ENCODE assay signal across 8 mouse cellular contexts in the genomic region with DNA sequence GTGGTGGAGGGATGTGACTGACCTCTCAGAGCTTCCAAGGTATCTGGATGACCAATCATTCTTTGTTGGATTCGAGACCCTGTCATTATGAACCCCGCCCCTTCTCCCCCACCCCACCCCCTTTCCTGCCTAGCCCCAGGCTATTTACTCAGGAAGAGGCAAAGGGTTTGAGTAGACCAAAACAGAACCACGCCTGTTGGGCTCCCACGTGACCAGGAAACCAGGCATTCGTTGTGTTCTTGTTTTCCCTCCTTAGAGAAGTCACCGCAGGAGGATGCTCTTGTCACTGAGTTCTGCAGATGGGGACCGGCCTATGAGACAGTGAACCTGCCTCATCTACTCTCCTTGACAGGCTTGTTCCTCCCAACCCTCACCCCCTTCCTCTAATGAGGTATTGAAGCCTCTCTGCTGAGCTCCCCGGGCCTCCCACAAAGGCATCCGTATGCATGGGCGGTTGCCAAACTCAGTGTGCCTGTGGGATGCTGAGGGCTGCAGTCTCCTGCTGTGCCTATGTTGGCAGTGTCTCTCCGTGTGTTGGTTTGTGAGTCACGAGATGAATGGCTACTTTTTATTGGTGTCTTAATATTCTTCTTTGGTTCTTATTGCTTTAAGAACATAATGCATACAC. TPM values are rescaled to one million over a fixed set of nuclear protein-coding genes. Genes with fewer than 3 reads are reported as not detected.
DNase-seq lines count a peak whose midpoint lies in the region; ATAC-seq and TF ChIP-seq lines count a peak whose summit lies in the region.

No protein-coding gene starts in this region.

- peak; percentile 71 for DNase-seq in heart, adult 11 months
- DNase-seq in heart, adult 2 months, result no peak
- DNase-seq in forebrain, embryonic 11.5 days (ENCODE audit: low spot score), result peak; percentile 56
- DNase-seq in layer of hippocampus, adult 9-10 months (ENCODE audit: low spot score), result peak; percentile 48
- no peak for DNase-seq in natural killer cell, adult 2 months (ENCODE audit: low spot score in 2 of 2)
- no peak for DNase-seq in cerebellum, adult 9-11 months

- no peak for TF ChIP-seq EP300 in heart, adult 2 months (IDR thresholded peaks at IDR 0.05; ENCODE audit: insufficient read depth, low read depth, low read length)

- ATAC-seq in forebrain, embryonic 11.5 days (replicated peaks; ENCODE audit: low FRiP score), result peak; percentile 69
- 0 out of 2 replicates have a peak, but pooled peaks have one; percentile 18 for ATAC-seq in neural tube, embryonic 15.5 days (ENCODE audit: low FRiP score)
- ATAC-seq in liver, embryonic 12.5 days, result no peak

- H3K27me3 ChIP-seq in heart, adult 2 months (ENCODE audit: control insufficient read depth, insufficient read depth, low read length), result 0 out of 2 replicates have a peak, but pooled peaks cover 2% of the 10 kb centered on the region
- no peaks in the 10 kb centered on the region for H3K27me3 ChIP-seq in forebrain, embryonic 11.5 days (ENCODE audit: control insufficient read depth, insufficient read depth, low read length)
- H3K27me3 ChIP-seq in neural tube, embryonic 15.5 days (replicated peaks), result no peaks in the 10 kb centered on the region
- H3K27me3 ChIP-seq in liver, embryonic 12.5 days (replicated peaks), result peaks cover 11% of the 10 kb centered on the region

- 32% methylated on average over 12 of the region's 12 CpGs for WGBS in heart, adult 2 months
- WGBS in forebrain, embryonic 11.5 days, result 11% methylated on average over 12 of the region's 12 CpGs
- 9% methylated on average over 12 of the region's 12 CpGs for WGBS in neural tube, embryonic 15.5 days
- 17% methylated on average over 12 of the region's 12 CpGs for WGBS in liver, embryonic 12.5 days (ENCODE audit: insufficient replicate concordance)

- H3K36me3 ChIP-seq in heart, adult 2 months (ENCODE audit: control insufficient read depth, insufficient read depth, low read length), result no peaks in the 10 kb centered on the region
- no peaks in the 10 kb centered on the region for H3K36me3 ChIP-seq in forebrain, embryonic 11.5 days (ENCODE audit: control insufficient read depth, insufficient read depth, low read length)
- no peaks in the 10 kb centered on the region for H3K36me3 ChIP-seq in neural tube, embryonic 15.5 days
- H3K36me3 ChIP-seq in liver, embryonic 12.5 days, result no peaks in the 10 kb centered on the region

- TF ChIP-seq POLR2A in heart, adult 2 months (IDR thresholded peaks at IDR 0.05; ENCODE audit: insufficient read depth, low read depth, low read length), result no peak

- no peak overlapping the region for H3K4me3 ChIP-seq in heart, adult 2 months
- no peak overlapping the region for H3K4me3 ChIP-seq in forebrain, embryonic 11.5 days (ENCODE audit: low read depth, low read length)
- no peak overlapping the region for H3K4me3 ChIP-seq in neural tube, embryonic 15.5 days (replicated peaks)
- H3K4me3 ChIP-seq in liver, embryonic 12.5 days, result no peak overlapping the region

- H3K9me3 ChIP-seq in forebrain, embryonic 11.5 days (ENCODE audit: control insufficient read depth, low read length), result no peaks in the 10 kb centered on the region
- H3K9me3 ChIP-seq in neural tube, embryonic 15.5 days (replicated peaks), result no peaks in the 10 kb centered on the region
- no peaks in the 10 kb centered on the region for H3K9me3 ChIP-seq in liver, embryonic 12.5 days (replicated peaks)

- no peaks in the 10 kb centered on the region for H3K79me2 ChIP-seq in heart, adult 2 months (replicated peaks; ENCODE audit: control insufficient read depth, insufficient read depth, low read length)

- intact Hi-C loops in heart, adult 2 months (cut with DNase I), result loop anchor here (2.0 to 10.0 kb wide), 4 partner anchors 54 to 668 kb away; no protein-coding TSS in a partner anchor

- no peak overlapping the region for H3K4me2 ChIP-seq in forebrain, embryonic 11.5 days (ENCODE audit: low read depth, low read length, severe bottlenecking)
- H3K4me2 ChIP-seq in neural tube, embryonic 15.5 days, result no peak overlapping the region
- H3K4me2 ChIP-seq in liver, embryonic 12.5 days, result no peak overlapping the region

- TF ChIP-seq CTCF in heart, adult 2 months (IDR thresholded peaks at IDR 0.05), result no peak

- no peak overlapping the region for H3K9ac ChIP-seq in heart, adult 2 months (ENCODE audit: low read depth, low read length)
- no peak overlapping the region for H3K9ac ChIP-seq in forebrain, embryonic 11.5 days (ENCODE audit: low read length)
- H3K9ac ChIP-seq in neural tube, embryonic 15.5 days (replicated peaks), result no peak overlapping the region
- H3K9ac ChIP-seq in liver, embryonic 12.5 days, result no peak overlapping the region

- no peaks in the 10 kb centered on the region; the same call in 1 of the 2 replicates for H3K4me1 ChIP-seq in heart, adult 2 months (ENCODE audit: control insufficient read depth, insufficient read depth, low read length)
- H3K4me1 ChIP-seq in forebrain, embryonic 11.5 days (replicated peaks; ENCODE audit: control insufficient read depth, insufficient read depth, low read length), result peaks cover 5% of the 10 kb centered on the region; the same call in 1 of the 2 replicates
- H3K4me1 ChIP-seq in neural tube, embryonic 15.5 days, result peaks cover 8% of the 10 kb centered on the region; the same call in 1 of the 2 replicates
- H3K4me1 ChIP-seq in liver, embryonic 12.5 days, result peaks cover 8% of the 10 kb centered on the region

- no peak overlapping the region for H3K27ac ChIP-seq in heart, adult 2 months
- no peak overlapping the region for H3K27ac ChIP-seq in forebrain, embryonic 11.5 days (ENCODE audit: low read depth, low read length)
- no peak overlapping the region for H3K27ac ChIP-seq in neural tube, embryonic 15.5 days (replicated peaks)
- H3K27ac ChIP-seq in liver, embryonic 12.5 days, result no peak overlapping the region

RNA-seq across cellular contexts. Expression of gene Cks2, which starts 28.5 kb away (rescaled TPM):
- total RNA-seq in heart, adult 2 months (2021), result 1 to 10 TPM in 1 of 2 experiments, under 1 TPM in 1; 0.50 to 1.2 TPM
- 1.5 and 1.6 TPM in 2 replicates for polyA plus RNA-seq in heart, adult 2 months (2012; rRNA removed)
- 415 and 452 TPM in 2 replicates for polyA plus RNA-seq in forebrain, embryonic 11.5 days (2014; fragmentation: Nextera tagmentation; extraction: Ambion mirVana)
- polyA plus RNA-seq in neural tube, embryonic 15.5 days (2015; fragmentation: Nextera tagmentation; extraction: Ambion mirVana), result 40.0 and 92.6 TPM in 2 replicates
- 405 and 413 TPM in 2 replicates for polyA plus RNA-seq in liver, embryonic 12.5 days (2016; fragmentation: Nextera tagmentation; extraction: Ambion mirVana)

RNA-seq across cellular contexts. Expression of gene Secisbp2, which starts 35.0 kb away (rescaled TPM):
- 10 to 100 TPM; 11.1 to 11.5 TPM for total RNA-seq in heart, adult 2 months (2021)
- polyA plus RNA-seq in heart, adult 2 months (2012; rRNA removed), result 15.3 and 20.6 TPM in 2 replicates
- polyA plus RNA-seq in forebrain, embryonic 11.5 days (2014; fragmentation: Nextera tagmentation; extraction: Ambion mirVana), result 26.0 and 26.6 TPM in 2 replicates
- polyA plus RNA-seq in neural tube, embryonic 15.5 days (2015; fragmentation: Nextera tagmentation; extraction: Ambion mirVana), result 26.7 and 28.0 TPM in 2 replicates
- polyA plus RNA-seq in liver, embryonic 12.5 days (2016; fragmentation: Nextera tagmentation; extraction: Ambion mirVana), result 19.7 and 22.7 TPM in 2 replicates

RNA-seq across cellular contexts. Expression of gene Shc3, which starts 47.3 kb away (rescaled TPM):
- total RNA-seq in heart, adult 2 months (2021), result 1 to 10 TPM in 1 of 2 experiments, under 1 TPM in 1; 0.91 to 2.1 TPM
- 0.80 and 1.2 TPM in 2 replicates for polyA plus RNA-seq in heart, adult 2 months (2012; rRNA removed)
- polyA plus RNA-seq in forebrain, embryonic 11.5 days (2014; fragmentation: Nextera tagmentation; extraction: Ambion mirVana), result 8.3 and 10.7 TPM in 2 replicates
- polyA plus RNA-seq in neural tube, embryonic 15.5 days (2015; fragmentation: Nextera tagmentation; extraction: Ambion mirVana), result 7.0 and 7.5 TPM in 2 replicates
- not detected in 2 replicates for polyA plus RNA-seq in liver, embryonic 12.5 days (2016; fragmentation: Nextera tagmentation; extraction: Ambion mirVana)

Comparison
In these comparisons a context has a peak if more than half of its experiments do, and no peak if none do; other contexts are left out.
1. DNase-seq: peak in heart, adult 11 months (single experiment), forebrain, embryonic 11.5 days (single experiment) and layer of hippocampus, adult 9-10 months (single experiment); none in heart, adult 2 months (0 of 2), natural killer cell, adult 2 months (0 of 2) and cerebellum, adult 9-11 months (single experiment).
2. RNA of gene Cks2, which starts 28.5 kb away (polyA plus RNA-seq): 415 to 452 TPM in forebrain, embryonic 11.5 days, 405 to 413 TPM in liver, embryonic 12.5 days and 40.0 to 92.6 TPM in neural tube, embryonic 15.5 days; 1.5 to 1.6 TPM in heart, adult 2 months; every median in the first group is over 10 times any median in the second.